Mouse (Mus musculus): ENCODE results near the gene Sarm1.

GRCm38 (mm10) chr11:78437182-78437581, 60.4 kb downstream of the Sarm1 start:
- TF ChIP-seq POLR2A (IDR thresholded peaks at IDR 0.05; ENCODE audit: control insufficient read depth, low read depth, low read length) (no peak), CTCF (IDR thresholded peaks at IDR 0.05; ENCODE audit: control insufficient read depth, insufficient read depth, insufficient replicate concordance, low read depth, low read length) (no peak)
